Comparison of ENCODE assay signal across 9 mouse cellular contexts in the genomic region with DNA sequence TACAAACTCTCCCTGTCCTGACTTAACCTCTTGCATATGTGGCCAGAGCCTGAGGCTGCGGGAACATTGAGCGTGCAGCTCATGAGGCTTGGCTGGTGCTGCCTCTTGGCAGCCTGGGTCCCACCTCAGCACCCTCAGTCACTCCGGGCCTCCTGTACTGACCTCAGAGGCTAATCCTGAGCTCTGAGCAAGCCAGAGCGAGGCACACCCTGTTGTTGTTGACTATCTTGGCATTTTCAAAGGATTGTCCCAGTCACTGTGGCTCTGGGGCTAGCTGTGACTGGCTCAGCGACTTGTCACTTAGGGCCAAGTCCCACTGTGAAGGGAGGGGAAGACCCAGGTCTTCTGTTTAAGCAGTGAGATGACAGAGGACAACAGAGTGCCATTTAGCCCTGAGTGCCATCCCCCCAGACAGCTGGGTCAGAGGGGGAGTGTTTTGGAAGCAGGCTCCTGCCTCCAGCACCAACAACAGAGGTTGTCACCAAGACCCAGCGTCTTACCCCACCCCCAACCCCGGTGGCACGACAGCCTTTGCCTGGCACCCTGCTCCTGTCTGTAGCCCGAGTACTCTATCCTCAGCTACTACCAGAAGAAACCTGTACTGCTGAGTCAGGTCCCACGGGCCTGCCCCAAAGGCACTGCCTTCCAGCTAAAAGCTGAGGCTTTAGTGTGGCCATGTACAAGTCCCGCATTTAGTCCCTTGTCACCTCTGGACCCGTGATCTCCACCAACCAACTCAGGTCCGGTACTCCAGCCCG. TPM values are rescaled to one million over a fixed set of nuclear protein-coding genes. Genes with fewer than 3 reads are reported as not detected.
DNase-seq lines count a peak whose midpoint lies in the region; ATAC-seq and TF ChIP-seq lines count a peak whose summit lies in the region.
"Had no signal": no experiment of that assay in that cellular context is flagged by ENCODE, and none has a peak within 500 bp of the region (broad histone marks: within the 10 kb centered on the region; RNA-seq: fewer than 3 reads in every experiment).

No protein-coding gene starts in this region.

- no peaks in the 10 kb centered on the region for H3K4me1 ChIP-seq in forebrain, postnatal 0 days (ENCODE audit: insufficient read depth)
- H3K4me1 ChIP-seq in forebrain, embryonic 13.5 days = 0 out of 2 replicates have a peak, but pooled peaks cover 7% of the 10 kb centered on the region
- H3K4me1 ChIP-seq in stomach, postnatal 0 days (replicated peaks; ENCODE audit: control insufficient read depth, insufficient read depth) = peaks cover 3% of the 10 kb centered on the region; the same call in 1 of the 2 replicates

- peak; percentile 42 for ATAC-seq in forebrain, postnatal 0 days
- ATAC-seq in forebrain, embryonic 13.5 days = no peak
- ATAC-seq in stomach, postnatal 0 days (ENCODE audit: low FRiP score, low TSS enrichment) = peak; percentile 86

- DNase-seq in forebrain, postnatal 0 days = no peak
- DNase-seq in testis, postnatal 14 days (ENCODE audit: low spot score) = peak; percentile 50
- DNase-seq in testis, postnatal 10 days (ENCODE audit: low spot score) = no peak
- DNase-seq in heart, adult 18-20 months = peak; percentile 87 to 91
- DNase-seq in layer of hippocampus, postnatal 14 days (ENCODE audit: low spot score in 2 of 2) = peak; percentile 54
- DNase-seq in stomach, postnatal 0 days (ENCODE audit: low spot score) = peak; percentile 66
- no peak for DNase-seq in T-cell, adult 2 months (ENCODE audit: low spot score)

- WGBS in forebrain, postnatal 0 days = 68% methylated on average over 14 of the region's 14 CpGs
- 58% methylated on average over 14 of the region's 14 CpGs for WGBS in forebrain, embryonic 13.5 days
- WGBS in stomach, postnatal 0 days = 57% methylated on average over 14 of the region's 14 CpGs

- H3K9ac ChIP-seq in forebrain, postnatal 0 days = no peak overlapping the region
- H3K9ac ChIP-seq in forebrain, embryonic 13.5 days = no peak overlapping the region
- H3K9ac ChIP-seq in stomach, postnatal 0 days (ENCODE audit: low read length) = 0 out of 2 replicates have a peak overlapping the region, but pooled peaks have one; percentile 13

- H3K4me3 ChIP-seq in forebrain, postnatal 0 days (ENCODE audit: low read depth, low read length) = no peak overlapping the region
- H3K4me3 ChIP-seq in forebrain, embryonic 13.5 days = no peak overlapping the region
- no peak overlapping the region for H3K4me3 ChIP-seq in stomach, postnatal 0 days (ENCODE audit: low read depth, low read length)

- H3K27me3 ChIP-seq in forebrain, postnatal 0 days (ENCODE audit: insufficient read depth, low read length) = no peaks in the 10 kb centered on the region
- H3K27me3 ChIP-seq in forebrain, embryonic 13.5 days = no peaks in the 10 kb centered on the region
- H3K27me3 ChIP-seq in stomach, postnatal 0 days (ENCODE audit: control insufficient read depth, insufficient read depth, low read length) = no peaks in the 10 kb centered on the region

- no peaks in the 10 kb centered on the region for H3K36me3 ChIP-seq in forebrain, postnatal 0 days (ENCODE audit: insufficient read depth)
- H3K36me3 ChIP-seq in forebrain, embryonic 13.5 days (ENCODE audit: poor library complexity, severe bottlenecking) = no peaks in the 10 kb centered on the region
- H3K36me3 ChIP-seq in stomach, postnatal 0 days (ENCODE audit: control insufficient read depth, insufficient read depth, low read length) = no peaks in the 10 kb centered on the region

- no peak overlapping the region for H3K27ac ChIP-seq in forebrain, postnatal 0 days (ENCODE audit: low read depth, low read length)
- H3K27ac ChIP-seq in forebrain, embryonic 13.5 days = no peak overlapping the region
- peak overlapping the region; percentile 74 for H3K27ac ChIP-seq in stomach, postnatal 0 days (replicated peaks)

- TF ChIP-seq CTCF in forebrain, postnatal 0 days (IDR thresholded peaks at IDR 0.05; ENCODE audit: low read depth) = no peak
- TF ChIP-seq CTCF in stomach, postnatal 0 days (IDR thresholded peaks at IDR 0.05; ENCODE audit: low read depth) = no peak

- no peak for TF ChIP-seq EP300 in stomach, postnatal 0 days (optimal IDR thresholded peaks at IDR 0.05)

- no peaks in the 10 kb centered on the region for H3K9me3 ChIP-seq in forebrain, postnatal 0 days (ENCODE audit: low read length)
- H3K9me3 ChIP-seq in forebrain, embryonic 13.5 days (replicated peaks) = 0 out of 2 replicates have a peak, but pooled peaks cover 2% of the 10 kb centered on the region
- no peaks in the 10 kb centered on the region for H3K9me3 ChIP-seq in stomach, postnatal 0 days (ENCODE audit: control insufficient read depth, low read length)

- H3K4me2 ChIP-seq in forebrain, postnatal 0 days (ENCODE audit: low read depth) = no peak overlapping the region
- H3K4me2 ChIP-seq in forebrain, embryonic 13.5 days = no peak overlapping the region
- no peak overlapping the region for H3K4me2 ChIP-seq in stomach, postnatal 0 days (replicated peaks; ENCODE audit: low read depth)

RNA-seq across cellular contexts. Expression of a gene that starts 6.5 kb away (rescaled TPM):
- total RNA-seq in forebrain, postnatal 0 days (2014; rRNA removed) = not detected in 2 replicates
- polyA plus RNA-seq in forebrain, postnatal 0 days (2015; fragmentation: Nextera tagmentation; extraction: Ambion mirVana) = not detected in 2 replicates
- polyA plus RNA-seq in forebrain, embryonic 13.5 days (2015; fragmentation: Nextera tagmentation; extraction: Ambion mirVana) = 0.08 TPM in 1 of 2 replicates, not detected in the other
- total RNA-seq in heart, adult 18-20 months (2021) = 1 to 10 TPM in 1 of 2 experiments, under 1 TPM in 1; 0.87 to 2.5 TPM
- under 1 TPM; 0.55 to 0.72 TPM for total RNA-seq in layer of hippocampus, postnatal 14 days (2021)
- 1,122 and 1,152 TPM in 2 replicates for polyA plus RNA-seq in stomach, postnatal 0 days (2015; fragmentation: Nextera tagmentation; extraction: Ambion mirVana)
- total RNA-seq: common myeloid progenitor, adult 5-6 weeks had no signal

RNA-seq across cellular contexts. Expression of a gene that starts 23.9 kb away (rescaled TPM):
- 1.1 and 1.6 TPM in 2 replicates for total RNA-seq in forebrain, postnatal 0 days (2014; rRNA removed)
- 0.68 and 0.98 TPM in 2 replicates for polyA plus RNA-seq in forebrain, postnatal 0 days (2015; fragmentation: Nextera tagmentation; extraction: Ambion mirVana)
- polyA plus RNA-seq in forebrain, embryonic 13.5 days (2015; fragmentation: Nextera tagmentation; extraction: Ambion mirVana) = 0.19 and 0.26 TPM in 2 replicates
- total RNA-seq in heart, adult 18-20 months (2021) = 1 to 10 TPM; 2.1 to 4.1 TPM
- total RNA-seq in layer of hippocampus, postnatal 14 days (2021) = 10 to 100 TPM; 21.8 to 23.3 TPM
- 0.46 and 0.87 TPM in 2 replicates for polyA plus RNA-seq in stomach, postnatal 0 days (2015; fragmentation: Nextera tagmentation; extraction: Ambion mirVana)
- total RNA-seq: common myeloid progenitor, adult 5-6 weeks had no signal

RNA-seq across cellular contexts. Expression of a gene that starts 26.0 kb away (rescaled TPM):
- total RNA-seq in forebrain, postnatal 0 days (2014; rRNA removed) = 14.9 and 19.5 TPM in 2 replicates
- polyA plus RNA-seq in forebrain, postnatal 0 days (2015; fragmentation: Nextera tagmentation; extraction: Ambion mirVana) = 56.8 and 66.3 TPM in 2 replicates
- 2.5 and 3.9 TPM in 2 replicates for polyA plus RNA-seq in forebrain, embryonic 13.5 days (2015; fragmentation: Nextera tagmentation; extraction: Ambion mirVana)
- 100 to 1,000 TPM; 861 to 937 TPM for total RNA-seq in heart, adult 18-20 months (2021)
- total RNA-seq in layer of hippocampus, postnatal 14 days (2021) = 100 to 1,000 TPM in 1 of 2 experiments, 10 to 100 TPM in 1; 62.6 to 118 TPM
- polyA plus RNA-seq in stomach, postnatal 0 days (2015; fragmentation: Nextera tagmentation; extraction: Ambion mirVana) = 177 and 187 TPM in 2 replicates

RNA-seq across cellular contexts. Expression of a gene that starts 31.7 kb away (rescaled TPM):
- total RNA-seq in forebrain, postnatal 0 days (2014; rRNA removed) = 74.3 and 92.0 TPM in 2 replicates
- polyA plus RNA-seq in forebrain, postnatal 0 days (2015; fragmentation: Nextera tagmentation; extraction: Ambion mirVana) = 167 and 231 TPM in 2 replicates
- polyA plus RNA-seq in forebrain, embryonic 13.5 days (2015; fragmentation: Nextera tagmentation; extraction: Ambion mirVana) = 19.8 and 33.0 TPM in 2 replicates
- total RNA-seq in heart, adult 18-20 months (2021) = under 1 TPM; 0.40 to 0.59 TPM
- 100 to 1,000 TPM; 333 to 341 TPM for total RNA-seq in layer of hippocampus, postnatal 14 days (2021)
- 19.9 and 20.3 TPM in 2 replicates for polyA plus RNA-seq in stomach, postnatal 0 days (2015; fragmentation: Nextera tagmentation; extraction: Ambion mirVana)
- total RNA-seq: common myeloid progenitor, adult 5-6 weeks had no signal

RNA-seq across cellular contexts. Expression of a gene that starts 32.1 kb away (rescaled TPM):
- 0.48 TPM in 1 of 2 replicates, not detected in the other for total RNA-seq in forebrain, postnatal 0 days (2014; rRNA removed)
- 0.19 and 0.61 TPM in 2 replicates for polyA plus RNA-seq in forebrain, postnatal 0 days (2015; fragmentation: Nextera tagmentation; extraction: Ambion mirVana)
- polyA plus RNA-seq in forebrain, embryonic 13.5 days (2015; fragmentation: Nextera tagmentation; extraction: Ambion mirVana) = not detected in 2 replicates
- 1 to 10 TPM; 2.2 to 2.4 TPM for total RNA-seq in heart, adult 18-20 months (2021)
- 1 to 10 TPM; 2.8 to 3.1 TPM for total RNA-seq in layer of hippocampus, postnatal 14 days (2021)
- 17.9 and 21.7 TPM in 2 replicates for polyA plus RNA-seq in stomach, postnatal 0 days (2015; fragmentation: Nextera tagmentation; extraction: Ambion mirVana)

Comparison
In these comparisons a context has a peak if more than half of its experiments do, and no peak if none do; other contexts are left out.
1. DNase-seq: peak in testis, postnatal 14 days (single experiment), heart, adult 18-20 months (2 of 2), layer of hippocampus, postnatal 14 days (2 of 2) and stomach, postnatal 0 days (single experiment); none in forebrain, postnatal 0 days (single experiment), testis, postnatal 10 days (single experiment) and T-cell, adult 2 months (single experiment).
2. RNA of a gene that starts 26.0 kb away (total RNA-seq): 861 to 937 TPM in heart, adult 18-20 months; 62.6 to 118 TPM in layer of hippocampus, postnatal 14 days and 14.9 to 19.5 TPM in forebrain, postnatal 0 days; every median in the first group is over 4 times any median in the second.